Mouse (Mus musculus) splenic B cell, adult 2 months (primary cell): Measurements from ENCODE around the gene Kifc5b.
A peak's percentile ranks its signal among the peaks of the same experiment; 100 is the strongest.
"Not testable (repeated sequence)": the region's sequence is repeated elsewhere in the genome, so short reads cannot be mapped to it uniquely, and the experiment has no call there.

Experiments
- DNase-seq: peaks from one replicate; pipeline ENCODE4 v3.0.0-alpha.2; 2011; ENCODE audit warnings: low read depth, low spot score
- H3K27me3 ChIP-seq: 2 replicates; pipeline ENCODE4 v1.6.1; 2012; ENCODE audit warnings: mild to moderate bottlenecking, low read length, moderate library complexity, mixed read lengths; ENCODE audit not compliant: control insufficient read depth, poor library complexity, insufficient read depth, severe bottlenecking
- H3K36me3 ChIP-seq: 2 replicates; pipeline ENCODE4 v1.6.1; 2012; ENCODE audit warnings: mild to moderate bottlenecking, low read length, moderate library complexity, mixed read lengths; ENCODE audit not compliant: control insufficient read depth, poor library complexity, insufficient read depth, severe bottlenecking

The Kifc5b gene

GRCm38 (mm10) chr17:26966993-26967392, 50.1 kb downstream of the Kifc5b start:
- no peak for DNase-seq
- no peaks in the 10 kb centered on the region for H3K27me3 ChIP-seq
- H3K36me3 ChIP-seq: no peaks in the 10 kb centered on the region

DNA sequence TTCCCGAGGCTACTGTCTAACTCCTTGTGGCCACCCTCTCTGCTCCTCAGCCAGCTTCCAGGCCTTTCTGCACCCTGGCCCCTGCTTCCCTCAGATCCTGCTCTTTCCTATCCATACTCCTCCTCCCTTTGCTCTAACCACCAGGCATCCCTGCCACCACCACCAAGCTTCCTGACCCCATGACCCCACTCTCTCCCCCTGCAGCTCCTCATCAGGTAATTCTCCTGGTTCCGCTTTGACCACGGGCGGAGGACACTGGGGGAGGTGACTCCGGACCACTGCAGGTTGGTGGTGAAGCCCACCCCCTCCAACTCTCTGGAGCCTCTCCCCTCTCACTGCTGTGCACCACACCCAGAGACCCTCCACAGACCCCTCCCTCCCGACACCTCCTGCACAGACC, 50.6 kb downstream of the Kifc5b start:
- no peaks in the 10 kb centered on the region for H3K36me3 ChIP-seq
- no peak for DNase-seq
- H3K27me3 ChIP-seq: no peaks in the 10 kb centered on the region

DNA sequence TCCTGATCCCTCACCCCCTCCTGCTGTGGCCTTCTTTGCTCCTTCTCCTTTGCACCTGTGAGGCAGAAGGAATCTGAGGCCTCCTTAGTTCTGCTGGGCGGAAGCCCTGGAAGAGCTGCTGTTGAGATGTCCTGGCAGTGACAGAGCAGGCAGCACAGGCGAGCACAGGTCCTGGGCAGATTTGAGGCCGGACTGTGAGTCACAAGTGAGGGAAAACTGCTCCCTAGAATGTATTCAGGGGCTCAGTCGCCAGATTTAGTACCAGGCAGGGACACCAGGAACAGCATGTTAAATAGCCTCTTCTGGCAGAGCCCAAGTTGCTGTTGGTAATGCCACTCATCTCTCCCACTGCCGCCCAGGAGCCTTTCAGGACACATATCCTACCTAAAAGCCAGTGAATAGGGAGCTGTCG, 51.3 kb downstream of the Kifc5b start:
- DNase-seq: no peak
- no peaks in the 10 kb centered on the region for H3K36me3 ChIP-seq
- no peaks in the 10 kb centered on the region for H3K27me3 ChIP-seq

GRCm38 (mm10) chr17:26969257-26969656, 52.4 kb downstream of the Kifc5b start:
- H3K36me3 ChIP-seq: no peaks in the 10 kb centered on the region
- DNase-seq: no peak
- H3K27me3 ChIP-seq: no peaks in the 10 kb centered on the region

- Histone ChIP-seq H3K36me3 (0 out of 2 replicates have a peak, but pooled peaks cover 4% of the 10 kb centered on the region), H3K27me3 (no peaks in the 10 kb centered on the region)
- DNase-seq: no peak
Measured at GRCm38 (mm10) chr17:26970221-26970620, 53.3 kb downstream of the Kifc5b start.

DNA sequence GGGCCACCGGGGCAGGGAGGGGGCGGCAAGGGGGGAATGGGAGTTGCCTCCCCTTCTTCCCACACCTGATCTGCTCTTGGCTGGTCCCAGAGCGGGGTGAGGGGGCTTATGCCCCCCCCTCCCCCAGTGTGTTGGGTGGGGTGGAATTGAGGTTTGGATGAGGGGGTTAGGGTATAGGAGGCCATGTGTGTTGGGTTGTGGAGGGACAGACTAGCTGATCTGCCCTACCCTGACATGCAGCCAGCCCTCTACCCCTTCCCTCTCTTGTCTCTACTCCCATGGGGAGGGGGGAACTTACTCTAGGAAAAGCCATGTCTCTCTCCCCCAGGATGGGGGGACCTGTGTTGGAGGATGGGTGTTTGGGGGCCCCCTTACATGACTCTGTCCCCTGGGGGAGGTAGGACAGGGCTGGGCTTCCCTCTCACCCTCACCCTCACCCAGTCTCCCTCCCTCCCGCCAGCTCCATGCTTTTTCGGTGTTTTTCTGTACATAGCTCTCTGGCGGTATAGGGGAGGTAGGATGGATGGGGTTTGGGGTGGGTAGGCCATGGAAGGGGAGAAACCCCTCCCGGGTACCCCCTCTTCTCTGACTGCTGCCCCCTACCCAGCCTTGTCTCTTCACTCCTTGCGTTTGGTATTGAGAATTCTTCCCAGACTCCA, 54.5 kb downstream of the Kifc5b start:
- DNase-seq: no peak
- H3K27me3 ChIP-seq: no peaks in the 10 kb centered on the region
- H3K36me3 ChIP-seq: 0 out of 2 replicates have a peak, but pooled peaks cover 4% of the 10 kb centered on the region

GRCm38 (mm10) chr17:26972107-26972506, 55.2 kb downstream of the Kifc5b start:
- Histone ChIP-seq H3K36me3 (peaks cover 6% of the 10 kb centered on the region), H3K27me3 (no peaks in the 10 kb centered on the region)
- no peak for DNase-seq

DNA sequence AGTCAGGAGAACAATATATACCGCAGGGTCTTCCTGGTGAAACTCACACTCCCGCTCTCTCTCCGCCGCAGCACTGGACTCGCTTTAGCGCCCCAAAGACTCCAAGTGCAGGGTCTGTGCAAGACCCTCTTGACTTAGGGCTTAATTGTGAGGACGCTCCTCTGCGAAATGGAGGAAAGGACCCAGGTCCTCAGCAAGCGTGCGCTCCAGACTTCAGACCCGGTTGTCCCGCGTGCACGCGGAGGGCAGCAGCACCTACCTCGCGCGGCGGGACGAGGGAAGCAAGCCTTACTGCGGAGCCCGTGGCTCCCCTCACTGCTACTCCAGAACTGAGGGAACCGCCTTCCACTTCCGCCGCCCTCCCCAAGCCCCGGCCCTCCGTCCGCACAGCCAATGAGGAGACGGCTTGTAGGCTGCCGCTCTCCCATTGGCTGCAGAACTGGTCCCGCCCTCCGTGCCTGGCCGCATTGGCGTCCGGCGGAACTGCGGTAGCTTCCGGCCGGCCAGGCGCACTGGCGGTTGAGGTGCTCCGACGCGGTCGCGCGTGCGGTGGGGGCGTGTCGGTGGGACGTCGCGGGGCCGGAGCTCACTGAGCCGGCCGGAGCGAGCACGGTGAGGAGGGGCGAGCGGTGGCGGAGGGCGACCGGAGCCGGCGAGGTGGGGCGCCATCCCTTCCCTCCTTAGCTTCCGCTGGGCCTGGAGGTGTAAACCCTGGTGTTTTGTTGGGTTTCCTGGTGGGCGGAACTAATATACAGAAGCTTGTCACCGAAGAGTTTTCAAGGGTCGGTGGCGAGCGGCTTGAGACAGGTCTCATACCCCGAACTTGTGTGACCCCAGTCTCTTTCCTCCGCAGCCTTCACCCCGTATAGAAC, 56.0 kb downstream of the Kifc5b start, which contains the start of gene Zbtb9:
Zbtb9 (plus strand) TSS at position 465 of the 872 bp plus-strand sequence.
- Histone ChIP-seq H3K27me3 (no peaks in the 10 kb centered on the region), H3K36me3 (peaks cover 6% of the 10 kb centered on the region)
- DNase-seq: peak; percentile 97

DNA sequence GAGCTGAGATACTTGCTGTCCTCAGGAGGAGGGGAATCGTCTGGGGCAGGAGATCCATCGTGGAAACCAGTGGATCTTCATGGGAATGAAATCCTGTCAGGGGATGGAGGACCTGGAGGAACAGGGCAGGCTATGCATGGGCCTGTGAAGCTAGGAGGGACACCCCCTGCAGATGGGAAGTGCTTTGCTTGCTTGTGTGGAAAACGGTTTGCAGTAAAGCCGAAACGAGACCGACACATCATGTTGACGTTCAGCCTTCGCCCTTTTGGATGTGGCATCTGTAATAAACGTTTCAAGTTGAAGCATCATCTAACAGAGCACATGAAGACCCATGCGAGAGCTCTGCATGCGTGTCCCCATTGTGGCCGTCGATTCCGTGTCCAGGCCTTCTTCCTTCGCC, 57.7 kb downstream of the Kifc5b start:
- DNase-seq: no peak
- no peaks in the 10 kb centered on the region for H3K27me3 ChIP-seq
- H3K36me3 ChIP-seq: peaks cover 6% of the 10 kb centered on the region

DNA sequence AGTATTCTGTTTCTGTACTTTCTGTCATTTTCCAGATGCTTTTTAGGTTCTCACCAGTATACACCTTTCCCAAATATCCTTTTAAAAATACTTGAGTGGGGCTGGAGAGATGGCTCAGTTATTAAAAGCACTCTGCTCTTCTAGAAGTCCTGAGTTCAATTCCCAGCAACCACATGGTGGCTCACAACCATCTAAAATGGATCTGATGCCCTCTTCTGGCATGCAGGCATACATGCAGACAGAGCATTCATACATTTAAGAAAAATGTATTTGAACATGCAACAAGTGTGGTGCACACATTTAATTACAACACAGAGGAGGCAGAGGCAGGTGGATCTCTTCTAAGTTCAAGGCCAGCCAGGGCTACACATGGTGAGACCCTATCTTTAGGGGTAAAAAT, 58.5 kb downstream of the Kifc5b start:
- H3K27me3 ChIP-seq: no peaks in the 10 kb centered on the region
- DNase-seq: peak; percentile 43
- peaks cover 6% of the 10 kb centered on the region for H3K36me3 ChIP-seq

- DNase-seq: peak; percentile 48
- not testable (repeated sequence) for H3K27me3 ChIP-seq, H3K36me3 ChIP-seq
Measured at GRCm38 (mm10) chr17:26977354-26977753, 60.5 kb downstream of the Kifc5b start.

DNA sequence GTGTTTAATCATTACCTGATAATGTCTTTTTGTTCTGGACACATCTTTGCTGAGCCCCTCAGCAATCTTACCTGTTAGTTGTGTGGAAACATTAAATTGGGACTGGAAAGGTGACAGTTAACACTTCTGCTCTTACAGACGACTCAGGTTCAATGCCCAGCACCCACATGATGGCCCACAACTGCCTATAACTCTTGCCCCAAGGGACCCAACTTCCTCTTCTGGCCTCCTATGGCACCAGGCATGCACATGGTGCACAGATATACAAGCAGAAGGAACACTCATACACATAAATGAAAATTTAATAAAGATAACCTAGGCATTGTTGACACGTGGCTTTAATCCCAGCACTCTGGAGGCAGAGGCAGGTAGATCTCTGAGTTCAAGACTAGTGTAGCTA, 62.5 kb downstream of the Kifc5b start:
- Histone ChIP-seq H3K36me3 (peaks cover 6% of the 10 kb centered on the region), H3K27me3 (no peaks in the 10 kb centered on the region)
- peak; percentile 92 for DNase-seq

- no peak for DNase-seq
- H3K36me3 ChIP-seq: peaks cover 2% of the 10 kb centered on the region
- H3K27me3 ChIP-seq: no peaks in the 10 kb centered on the region
Measured at GRCm38 (mm10) chr17:26981050-26981449, 64.2 kb downstream of the Kifc5b start.
